Mouse (Mus musculus) naive thymus-derived CD4-positive, alpha-beta T cell, adult 2 months (primary cell): Measurements from ENCODE around the gene Gm20388.
A peak's percentile ranks its signal among the peaks of the same experiment; 100 is the strongest.

Experiments used
- DNase-seq: peaks from one replicate; pipeline ENCODE4 v3.0.0-alpha.2; 2011; ENCODE audit warnings: low read depth

The Gm20388 gene

DNA sequence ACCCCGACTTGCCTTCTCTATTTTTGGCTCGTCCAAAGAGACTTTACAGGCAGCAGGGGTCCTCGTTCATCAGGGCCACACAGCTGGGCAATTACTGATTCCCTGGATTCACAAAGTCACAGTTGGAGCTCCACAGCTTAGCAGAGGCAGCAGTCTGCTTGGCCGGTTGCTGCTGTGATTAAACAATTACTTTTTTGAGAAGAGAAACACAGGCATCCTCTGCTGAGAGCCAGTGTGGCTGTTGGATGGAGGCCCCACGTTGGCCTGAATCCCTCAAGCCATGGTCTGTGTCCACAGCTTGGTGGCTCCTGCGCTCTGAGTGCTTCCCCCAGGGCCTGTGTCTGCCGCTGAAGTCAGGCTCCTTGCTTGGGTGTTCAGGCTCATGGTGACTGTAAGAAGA is 2904.0 kb downstream of the Gm20388 start:
- no peak for DNase-seq

DNA sequence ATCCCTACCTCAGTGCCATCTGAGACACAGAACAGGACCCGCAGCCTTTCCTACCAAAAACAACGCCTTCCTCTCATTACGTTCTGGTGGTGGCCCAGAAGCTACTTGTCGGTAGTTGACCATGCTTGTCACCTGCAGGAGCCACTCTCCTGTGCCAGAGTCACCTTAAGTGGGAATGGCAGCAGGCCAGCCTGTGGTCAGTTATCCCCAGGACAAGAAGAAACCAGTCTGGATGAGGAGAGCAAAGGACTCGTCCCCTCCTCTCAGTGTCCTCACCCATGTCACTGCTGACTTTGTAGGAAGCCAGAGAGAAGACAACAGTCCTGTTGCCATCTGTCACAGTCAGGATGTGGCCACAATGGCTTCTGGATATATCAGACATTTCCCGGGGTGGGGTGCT is 2906.3 kb downstream of the Gm20388 start:
- DNase-seq = no peak

DNA sequence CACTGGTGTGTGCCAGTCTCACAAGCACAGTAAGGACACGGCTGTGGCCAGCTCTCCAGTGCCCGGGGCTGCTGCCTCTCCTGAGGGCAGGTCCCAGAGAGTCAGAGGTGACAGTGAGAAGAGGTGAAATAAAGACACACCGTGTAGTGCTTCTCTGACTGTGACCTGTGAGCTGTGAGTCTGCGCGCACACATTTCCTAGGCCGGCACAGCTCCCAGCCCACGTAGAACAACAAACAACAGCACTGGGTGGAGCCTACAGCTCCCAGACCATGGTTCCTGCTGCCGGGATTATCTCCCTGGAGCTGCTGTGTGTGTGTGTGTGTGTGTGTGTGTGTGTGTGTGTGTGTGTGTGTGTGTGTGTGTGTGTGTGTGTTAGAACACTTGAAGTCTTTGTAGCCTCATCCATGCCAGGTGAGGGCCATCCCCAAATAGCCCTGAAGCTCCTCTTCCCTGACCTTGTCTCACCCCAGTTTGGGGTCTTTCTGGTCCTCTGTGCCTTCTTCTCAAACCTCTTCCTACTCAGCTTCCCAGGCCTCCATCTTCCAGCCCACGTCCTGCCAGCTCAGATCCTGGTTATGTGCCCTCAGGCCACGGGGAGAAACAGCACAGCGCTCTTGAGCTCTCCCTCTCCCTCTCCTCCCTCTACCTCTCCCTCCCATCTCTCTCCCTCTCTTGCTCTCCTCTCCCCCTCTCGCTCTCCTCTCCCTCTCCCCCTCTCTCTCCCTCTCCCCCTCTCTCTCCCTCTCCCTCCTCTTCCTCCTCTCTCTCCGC is 2907.3 kb downstream of the Gm20388 start:
- no peak for DNase-seq

DNA sequence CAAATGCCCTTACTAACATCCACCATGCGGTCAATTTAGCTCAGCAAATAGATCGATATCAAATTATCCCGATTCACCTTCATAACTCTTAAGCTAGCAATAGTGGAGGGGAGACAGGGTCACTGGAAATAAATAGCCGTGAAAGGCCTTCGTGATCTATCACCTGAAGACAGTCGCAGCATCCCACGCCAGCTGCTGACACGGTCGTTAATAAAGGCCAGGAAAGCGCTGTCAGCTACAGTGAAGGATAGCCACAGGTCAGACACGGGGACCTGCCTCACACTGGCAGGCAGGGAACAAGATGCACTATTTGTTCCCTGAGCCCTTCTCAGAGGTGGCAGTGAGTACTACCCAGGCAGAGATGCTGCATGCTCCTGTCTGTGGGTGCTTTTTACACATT is 2909.1 kb downstream of the Gm20388 start:
- DNase-seq = no peak

DNA sequence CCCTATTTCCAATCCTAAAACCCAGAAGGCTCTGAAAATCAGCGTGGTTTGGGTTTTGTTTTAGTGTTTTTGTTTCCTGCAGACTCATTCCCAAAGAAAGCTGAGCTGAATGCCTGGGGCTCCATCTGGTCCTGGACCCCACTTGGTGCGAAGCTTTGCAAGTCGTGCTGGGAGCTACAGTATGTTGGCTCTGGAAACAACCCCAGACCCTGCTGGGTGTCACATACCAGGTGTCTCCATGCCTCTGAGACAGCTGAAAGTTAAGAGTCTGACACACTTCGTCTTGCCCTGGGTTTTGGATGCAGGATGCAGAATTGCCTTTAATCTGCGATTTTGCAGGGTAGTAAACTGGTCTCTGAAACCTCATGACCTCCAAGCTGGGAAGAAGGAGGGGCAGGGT is 2913.9 kb downstream of the Gm20388 start:
- no peak for DNase-seq

DNA sequence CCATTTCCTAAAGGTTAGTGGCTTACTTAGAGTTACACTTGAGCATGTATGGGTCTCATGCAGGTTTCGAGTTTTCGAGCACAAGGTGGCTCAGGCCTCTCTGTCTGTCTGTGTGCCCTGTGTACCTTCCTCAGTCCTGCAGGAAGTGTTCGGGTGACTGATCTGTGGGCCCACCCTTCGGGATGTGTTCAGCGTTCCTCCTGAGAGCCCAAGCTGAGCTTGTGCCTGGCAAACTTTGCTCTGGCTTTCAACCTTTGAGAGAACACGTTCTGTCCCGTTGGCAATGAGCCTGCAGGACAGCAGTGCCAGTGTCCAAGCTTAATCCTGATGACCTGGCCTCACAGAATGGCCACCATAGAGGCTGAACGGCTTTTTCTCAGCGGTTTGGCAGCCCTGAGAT is 2914.3 kb downstream of the Gm20388 start:
- DNase-seq = no peak

DNA sequence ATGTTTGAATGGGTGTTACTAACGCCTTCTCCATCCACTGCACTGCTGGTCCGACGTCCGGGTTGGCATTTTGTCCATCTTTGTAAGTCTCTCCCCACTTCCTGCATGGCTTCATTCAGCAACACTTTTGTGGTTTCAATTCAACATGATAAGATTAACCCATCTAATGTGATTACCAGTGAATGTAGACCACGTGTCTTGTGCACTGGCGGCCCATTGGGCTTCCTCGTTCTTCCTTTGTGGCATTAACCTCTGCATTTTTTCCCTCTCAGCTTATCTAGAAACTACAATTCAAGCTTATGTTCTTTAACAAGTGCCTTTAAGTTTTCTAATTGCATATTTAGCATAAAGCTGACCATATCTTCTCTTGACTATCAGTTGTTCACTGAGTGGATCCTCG is 2914.8 kb downstream of the Gm20388 start:
- DNase-seq = no peak

DNA sequence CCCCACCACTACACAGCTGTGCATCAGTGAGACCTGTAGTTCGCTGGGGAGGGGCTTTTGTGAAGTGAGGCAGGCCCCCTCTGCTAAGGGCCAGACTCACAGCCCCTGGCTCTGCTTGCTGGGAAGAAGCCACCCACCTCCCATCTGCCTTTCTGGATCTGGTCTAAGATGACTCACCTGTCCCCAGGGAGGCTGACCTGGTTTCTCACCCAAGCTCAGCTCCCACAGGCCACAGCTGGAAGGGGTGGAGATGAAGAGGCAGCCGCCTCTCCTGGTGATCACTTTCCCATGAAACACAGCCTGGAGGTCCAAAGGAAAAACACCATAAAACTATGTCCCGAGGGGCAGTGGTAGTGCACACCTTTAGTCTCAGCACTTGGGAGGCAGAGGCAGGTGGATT is 2918.8 kb downstream of the Gm20388 start:
- DNase-seq = no peak

DNA sequence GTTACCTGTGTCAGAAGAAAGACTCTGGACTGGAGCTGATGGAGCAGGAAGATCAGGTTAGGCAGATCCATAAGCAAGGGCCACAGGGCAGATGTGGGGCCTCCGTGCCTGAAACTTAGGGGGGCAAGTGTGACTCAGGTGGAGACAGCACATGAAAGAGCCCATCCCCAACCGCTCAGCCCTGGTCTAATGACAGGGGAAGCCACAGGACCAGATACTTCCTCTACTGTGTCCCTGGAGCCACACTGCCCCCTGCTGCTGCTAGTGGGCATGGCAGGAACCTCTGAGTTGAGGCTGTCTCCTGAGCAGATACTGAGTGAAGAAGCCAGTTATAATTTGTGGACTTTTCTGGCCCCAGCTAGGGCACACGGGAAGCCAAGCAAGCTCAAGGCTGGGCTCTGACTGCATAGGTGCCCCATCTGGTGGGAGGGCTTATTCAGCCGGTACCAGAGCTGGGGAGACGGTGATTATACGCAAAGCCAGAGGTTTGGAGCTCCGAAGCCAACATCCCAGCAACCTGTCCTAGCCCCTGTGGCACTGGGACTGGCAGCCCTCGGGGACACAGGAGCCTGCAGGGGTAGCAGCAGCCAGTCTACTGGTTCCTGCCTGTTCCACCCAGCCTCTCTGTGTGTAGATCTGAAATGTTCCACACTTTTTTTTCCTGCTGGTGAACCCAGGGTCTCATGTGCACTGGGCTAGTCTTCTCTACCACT is 2919.9 kb downstream of the Gm20388 start:
- DNase-seq = peak; percentile 90

DNA sequence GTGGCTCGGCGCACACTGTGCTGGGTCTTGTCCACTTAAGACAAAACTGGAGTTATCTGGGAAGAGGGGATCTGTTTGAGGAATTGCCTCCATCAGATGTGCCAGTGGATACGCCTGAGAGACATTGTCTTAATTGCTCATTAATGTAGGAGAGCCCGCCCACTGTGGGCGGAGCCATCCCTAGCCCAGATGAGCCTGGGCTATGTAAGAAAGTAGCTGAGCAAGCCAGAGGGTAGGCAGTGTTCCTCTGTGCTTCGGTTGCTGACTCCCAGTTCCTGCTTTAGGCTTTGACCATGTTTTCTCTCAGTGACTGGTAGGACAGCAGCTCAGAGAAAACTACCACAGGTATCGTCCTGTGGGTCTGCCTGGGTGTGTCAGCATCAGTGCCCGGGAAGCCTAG is 2923.8 kb downstream of the Gm20388 start:
- DNase-seq = peak; percentile 11

DNA sequence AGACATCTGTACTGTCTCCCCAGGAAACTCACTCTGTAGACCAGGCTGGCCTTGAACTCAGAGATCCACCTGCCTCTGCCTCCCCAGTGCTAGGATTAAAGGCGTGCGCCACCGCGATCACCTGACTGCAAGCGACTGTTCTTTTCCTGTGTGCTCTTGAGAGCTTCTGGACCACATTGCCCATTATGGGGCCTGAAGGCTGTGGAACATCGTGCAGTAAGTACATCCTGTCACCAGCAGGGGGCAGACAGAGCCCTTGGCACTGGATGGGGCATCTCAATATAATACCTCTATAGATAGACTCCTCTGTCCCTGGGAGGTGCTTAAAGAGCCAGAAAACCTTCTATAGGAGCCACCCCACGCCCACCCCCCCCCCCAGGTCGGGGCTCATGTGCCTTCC is 2924.3 kb downstream of the Gm20388 start:
- peak; percentile 84 for DNase-seq

DNA sequence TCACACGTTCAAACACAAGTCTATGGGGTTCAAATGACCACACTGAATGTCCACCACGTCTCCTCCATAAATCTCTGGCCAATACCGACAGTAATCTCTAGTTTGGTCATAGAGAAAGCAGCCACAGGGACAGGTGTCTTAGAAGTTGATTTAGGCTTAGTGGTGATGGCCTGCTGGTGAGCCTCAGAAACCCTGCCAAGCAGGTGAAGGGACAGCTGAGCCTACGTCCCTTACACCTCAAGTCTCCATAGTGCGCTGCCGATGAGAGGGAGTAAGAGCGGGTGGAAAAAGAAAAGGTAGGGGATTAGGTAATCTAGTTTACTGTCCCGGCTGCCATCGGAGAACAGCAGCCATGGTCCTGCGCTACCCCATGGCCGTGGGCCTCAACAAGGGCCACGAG is 2925.6 kb downstream of the Gm20388 start:
- no peak for DNase-seq

DNA sequence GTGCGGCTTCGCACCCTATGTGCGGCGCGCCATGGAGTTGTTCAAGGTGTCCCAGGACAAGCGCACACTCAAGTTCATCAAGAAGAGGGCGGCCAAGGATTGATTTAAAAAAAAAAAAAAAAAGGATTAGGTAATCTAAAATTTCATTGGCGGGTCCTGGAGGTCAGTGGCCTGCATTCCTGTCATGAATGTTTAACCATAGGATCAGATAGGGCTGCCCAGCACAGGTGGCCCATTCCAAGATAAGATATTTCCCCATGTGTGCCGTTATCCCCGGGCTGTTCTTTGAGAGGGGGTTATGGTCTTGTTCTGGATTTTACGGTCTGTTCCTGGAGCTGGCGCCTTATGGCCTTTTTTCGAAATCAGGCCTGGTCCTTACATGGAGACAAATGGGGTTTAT is 2926.1 kb downstream of the Gm20388 start:
- DNase-seq = no peak

DNA sequence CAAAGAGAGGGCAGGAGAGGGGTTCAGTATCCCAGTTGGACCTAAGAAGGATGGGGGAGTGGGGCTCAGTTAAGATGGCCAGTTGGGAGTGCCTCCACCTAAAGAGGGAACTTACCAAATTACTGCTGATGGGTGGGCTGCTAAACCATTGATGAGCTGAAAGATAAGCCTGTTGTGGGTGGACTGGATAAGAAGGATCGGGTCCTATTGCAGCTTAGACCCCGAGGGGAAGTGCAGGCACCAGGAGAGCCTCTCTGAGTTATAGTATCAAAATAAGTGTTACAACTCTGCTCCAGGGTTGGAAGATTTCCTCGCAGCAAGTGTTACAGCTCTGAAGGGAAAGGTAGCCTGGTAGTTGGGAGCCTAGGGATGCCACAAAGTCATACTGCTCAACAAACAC is 2933.5 kb downstream of the Gm20388 start:
- DNase-seq = no peak

DNA sequence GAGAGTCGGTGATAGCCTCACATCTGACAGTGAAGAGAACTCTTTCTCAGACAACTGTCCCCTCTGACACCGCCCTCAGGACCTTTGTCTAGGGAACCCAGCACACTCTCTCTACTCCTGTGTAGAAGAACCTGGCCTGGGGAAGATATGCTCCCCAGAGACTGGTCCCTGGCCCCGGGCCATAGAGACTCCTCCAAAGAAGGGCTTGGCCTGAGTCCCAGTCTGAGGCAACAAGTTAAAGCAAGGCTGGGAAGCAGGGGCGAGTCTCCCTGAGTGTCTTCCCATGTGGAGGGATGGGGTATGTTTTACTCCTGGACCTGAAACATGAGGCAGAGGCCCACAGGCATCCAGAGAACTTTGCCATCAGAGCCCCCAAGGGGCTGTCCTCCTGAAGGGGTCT is 2935.0 kb downstream of the Gm20388 start:
- DNase-seq = no peak

DNA sequence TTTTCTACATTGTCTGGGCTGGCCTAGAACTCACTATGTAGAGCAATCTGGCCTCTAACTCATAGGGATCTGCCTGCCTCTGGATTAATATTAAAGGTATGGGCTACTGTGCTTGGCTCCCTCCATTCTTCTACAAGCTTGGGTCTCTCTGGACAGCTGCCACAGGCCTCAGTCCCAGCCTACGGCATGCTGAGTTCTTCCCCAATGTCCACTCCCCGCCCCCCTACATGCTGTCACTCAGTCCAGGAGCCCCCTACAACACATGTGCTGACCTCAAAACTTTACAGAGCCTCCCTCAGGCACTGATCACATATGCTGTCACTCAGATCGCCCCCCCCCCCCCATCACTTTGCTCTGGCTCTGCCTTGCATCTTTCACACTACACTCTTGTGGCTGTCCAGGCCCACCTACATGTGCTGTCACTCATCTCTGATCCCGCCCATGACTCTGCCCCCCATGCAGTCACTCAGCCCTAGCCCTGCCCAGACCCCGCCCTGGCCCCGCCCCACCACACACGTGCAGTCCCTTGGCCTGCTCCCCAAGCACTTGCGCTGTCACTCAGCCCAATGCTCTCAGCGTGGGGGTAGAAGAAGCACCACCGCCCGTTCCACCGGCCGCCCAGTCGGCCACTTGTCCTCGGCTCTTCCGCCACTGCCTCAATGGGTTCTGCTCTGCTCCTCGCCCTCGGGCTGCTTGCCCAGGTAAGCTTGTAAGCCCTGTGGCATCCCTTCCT is 2937.4 kb downstream of the Gm20388 start, which contains the start of gene Cdh15:
Gene Cdh15, plus strand, starts transcription at position 138 of the 733 bp plus-strand sequence.
- DNase-seq = peak; percentile 16

DNA sequence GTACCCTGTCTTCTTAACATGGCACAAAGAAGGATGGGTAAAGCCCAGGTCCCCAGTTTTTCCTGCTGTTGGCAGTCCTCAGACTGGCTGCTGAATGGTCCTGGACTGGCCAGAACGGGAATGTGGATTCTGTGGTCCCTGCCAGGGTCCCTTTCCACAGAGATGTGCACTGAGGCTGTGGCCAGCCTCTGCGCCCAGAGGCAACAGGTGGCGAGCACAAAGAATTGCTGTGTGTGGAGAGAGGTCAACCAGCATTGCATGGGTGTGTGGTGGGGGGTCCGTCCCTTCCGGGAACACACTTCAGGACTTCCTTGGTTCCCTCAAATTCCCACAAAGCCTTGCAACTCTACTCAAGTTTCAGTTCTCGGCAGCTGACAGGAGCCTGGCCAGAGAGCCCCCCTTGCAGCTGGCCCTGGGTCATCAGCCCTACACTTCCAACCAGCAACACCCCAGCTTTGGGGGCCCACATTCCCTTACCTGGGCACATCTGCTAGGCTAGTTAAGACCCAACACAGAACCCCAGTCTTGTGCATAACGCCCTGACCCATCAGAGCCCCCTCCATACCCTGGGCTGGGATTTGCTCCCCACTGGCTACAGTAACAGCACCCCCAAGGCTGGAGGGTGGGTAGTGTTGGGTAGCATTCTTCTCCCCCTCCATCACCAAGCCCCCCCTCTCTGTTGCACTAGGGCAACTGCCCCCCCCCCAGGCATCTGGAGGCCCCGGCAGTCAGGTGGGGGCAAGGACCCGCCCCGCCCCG is 2938.7 kb downstream of the Gm20388 start:
- no peak for DNase-seq

DNA sequence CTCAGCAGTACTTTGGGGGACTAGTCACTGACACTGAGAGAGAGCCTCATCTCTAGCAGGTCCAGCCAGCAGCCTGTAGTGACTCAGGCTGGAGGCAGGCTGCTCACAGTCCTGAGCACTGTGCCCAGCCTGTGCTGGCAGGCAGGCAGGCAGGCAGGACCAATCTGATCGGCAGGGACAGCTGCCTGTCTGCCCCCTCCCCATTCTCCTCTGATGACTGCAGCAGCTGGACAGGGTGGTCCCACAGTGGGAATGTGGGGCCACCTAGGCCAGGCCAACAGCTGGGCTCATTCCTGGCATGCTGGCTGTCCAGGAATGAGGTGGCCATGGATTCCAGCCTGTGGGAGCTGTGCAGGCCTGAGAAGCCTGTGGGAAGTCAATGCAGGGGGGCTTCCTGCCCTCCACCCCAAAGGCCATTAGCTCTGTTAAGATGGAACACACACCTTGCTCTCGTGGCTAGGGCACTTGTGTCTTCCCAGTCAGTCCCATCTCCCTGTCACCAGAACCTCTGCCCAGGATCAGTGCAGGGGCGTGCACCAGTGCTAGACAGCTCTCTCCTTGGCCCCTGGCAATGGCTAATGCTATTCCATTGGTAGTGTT is 2940.1 kb downstream of the Gm20388 start:
- no peak for DNase-seq

DNA sequence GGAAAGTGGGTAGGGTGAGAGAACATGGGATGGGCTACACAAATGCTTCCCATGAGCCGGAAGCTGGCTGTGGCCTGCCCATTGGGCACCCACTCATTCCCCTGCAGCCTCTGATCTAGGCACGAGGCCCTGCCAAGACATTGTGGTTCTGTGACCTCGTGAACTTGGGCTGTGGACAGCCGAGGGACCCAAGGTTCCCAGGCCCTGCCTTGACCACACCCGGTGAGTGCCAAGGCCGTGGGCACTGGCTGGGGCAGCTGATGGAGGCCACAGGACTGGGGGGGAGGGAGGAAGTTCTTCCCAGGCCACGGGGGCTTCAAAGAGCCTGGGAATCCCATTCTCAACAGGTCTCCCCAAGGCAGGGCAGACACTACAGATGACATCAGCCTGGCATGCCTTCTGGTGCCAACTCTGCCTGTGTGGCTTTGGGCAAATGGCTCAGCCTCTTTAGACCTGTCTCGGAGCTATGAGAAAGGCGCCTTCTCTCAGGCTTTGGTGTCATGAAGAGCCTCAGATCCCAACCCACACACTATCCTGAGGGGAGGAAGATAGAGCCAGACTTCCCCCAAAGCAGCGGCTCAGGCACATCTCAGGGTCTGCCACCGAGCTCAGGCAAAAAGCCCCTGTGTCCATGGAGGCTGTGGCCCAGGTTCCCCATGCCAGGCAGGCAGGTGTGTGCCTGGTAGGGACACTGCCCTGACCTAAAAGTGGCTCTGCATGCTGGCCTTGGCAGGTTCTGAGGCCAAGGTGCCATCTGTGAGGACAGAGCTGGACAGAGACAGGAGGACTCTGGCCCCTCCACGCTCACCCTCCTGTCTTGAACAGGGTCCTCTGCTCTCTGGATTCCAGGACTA is 2941.3 kb downstream of the Gm20388 start:
- no peak for DNase-seq

DNA sequence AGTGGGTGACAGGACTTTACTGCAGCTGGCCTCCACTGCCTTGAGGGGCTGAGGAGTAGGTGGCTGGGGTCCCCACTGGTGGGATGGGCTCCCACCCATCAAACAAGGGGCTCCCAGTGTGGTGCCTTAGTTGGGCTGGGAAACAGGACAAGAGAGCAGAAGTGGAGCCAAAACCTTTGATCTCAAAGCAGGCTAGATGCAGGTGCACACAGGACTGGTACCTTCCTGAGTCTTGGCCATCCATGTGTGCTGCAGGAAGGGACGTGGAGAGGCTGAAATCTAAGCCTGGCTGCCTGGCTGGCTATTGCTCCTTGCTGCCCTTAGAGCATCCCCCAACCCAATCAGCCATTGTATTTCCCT is 2941.9 kb downstream of the Gm20388 start:
- DNase-seq = no peak

DNA sequence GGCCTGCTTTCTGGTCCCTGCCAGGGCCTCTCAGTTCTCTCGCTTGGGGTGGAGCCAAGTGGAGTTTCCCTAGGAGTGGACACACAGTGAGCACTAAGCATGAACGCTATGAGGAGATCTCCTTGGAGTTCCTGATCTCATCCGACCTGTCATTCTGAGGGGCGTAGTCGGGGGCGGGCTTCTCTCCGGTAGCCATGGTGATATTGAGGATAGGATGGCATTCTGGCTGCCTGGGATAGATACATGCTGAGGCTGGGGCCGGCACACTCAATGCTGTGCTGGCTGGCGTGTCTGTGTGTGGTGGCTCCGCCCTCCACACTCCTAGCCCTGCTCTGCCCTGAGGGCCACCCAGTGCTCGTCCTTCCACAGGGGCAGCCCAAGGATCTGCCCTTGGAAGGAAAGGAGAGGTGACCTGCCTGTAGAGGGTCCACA is 2942.7 kb downstream of the Gm20388 start:
- no peak for DNase-seq
